Mouse (Mus musculus): ENCODE data around the gene Fbxo17.
"Not testable (repeated sequence)": the region's sequence is repeated elsewhere in the genome, so short reads cannot be mapped to it uniquely, and the experiment has no call there.

The Fbxo17 gene

GRCm38 (mm10) chr7:28716590-28717281 lies at the start of gene Fbxo17:
Fbxo17 (plus strand) TSS chr7:28716804.
- DNase-seq (ENCODE audit: low read depth, low spot score), result no peak

- DNase-seq (ENCODE audit: low read depth, low spot score), result no peak
Measured at GRCm38 (mm10) chr7:28671172-28671571, 45.4 kb upstream of the Fbxo17 start.

DNA sequence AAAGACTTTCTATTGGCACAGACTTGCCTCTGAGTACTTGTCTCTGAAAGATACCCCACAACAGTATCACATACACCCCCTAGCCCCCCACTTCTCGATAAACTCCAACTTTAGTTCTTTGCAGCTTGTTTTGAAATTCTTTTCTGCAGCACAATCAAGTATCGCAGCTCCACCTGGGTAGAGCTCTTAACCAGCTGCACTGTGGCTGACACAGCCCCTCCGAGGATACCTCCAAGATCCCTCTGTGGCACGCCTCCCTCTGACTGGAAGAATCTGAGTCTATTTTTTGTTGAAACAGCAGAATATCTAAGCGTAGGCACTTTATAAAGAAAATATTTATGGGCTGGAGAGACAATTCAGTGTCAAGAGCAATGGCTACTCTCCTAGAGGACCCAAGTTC lies 44.3 kb upstream of the Fbxo17 start:
- DNase-seq (ENCODE audit: low read depth, low spot score), result no peak

GRCm38 (mm10) chr7:28672786-28673185 lies 43.8 kb upstream of the Fbxo17 start:
- not testable (repeated sequence) for DNase-seq (ENCODE audit: low read depth, low spot score)

DNA sequence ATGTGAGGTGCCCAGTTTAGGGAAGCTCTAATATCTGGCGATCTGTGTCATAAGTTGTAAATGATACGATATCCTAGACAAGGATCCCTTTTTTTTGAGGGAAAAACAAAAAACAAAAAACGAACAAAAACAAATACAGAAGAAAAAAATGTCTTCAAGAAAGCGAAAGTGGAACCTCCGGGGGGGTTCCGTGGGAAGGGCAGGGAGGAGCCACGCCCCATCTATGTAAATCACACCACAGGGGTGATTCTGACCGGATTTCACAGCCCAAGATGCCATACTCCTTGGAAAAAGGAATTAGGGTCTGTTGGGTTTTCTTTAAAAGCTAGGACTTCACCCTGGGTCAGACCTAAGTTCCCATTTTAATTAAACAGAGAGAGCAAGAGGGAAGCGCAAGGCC lies 41.6 kb upstream of the Fbxo17 start:
- DNase-seq (ENCODE audit: low read depth, low spot score), result no peak

- DNase-seq (ENCODE audit: low read depth, low spot score), result no peak
Measured at GRCm38 (mm10) chr7:28675746-28676145, 40.9 kb upstream of the Fbxo17 start.

- no peak for DNase-seq (ENCODE audit: low read depth, low spot score)
Measured at GRCm38 (mm10) chr7:28676811-28677541, 39.6 kb upstream of the Fbxo17 start.

- no peak for DNase-seq (ENCODE audit: low read depth, low spot score)
Measured at GRCm38 (mm10) chr7:28677624-28678023, 39.0 kb upstream of the Fbxo17 start.

DNA sequence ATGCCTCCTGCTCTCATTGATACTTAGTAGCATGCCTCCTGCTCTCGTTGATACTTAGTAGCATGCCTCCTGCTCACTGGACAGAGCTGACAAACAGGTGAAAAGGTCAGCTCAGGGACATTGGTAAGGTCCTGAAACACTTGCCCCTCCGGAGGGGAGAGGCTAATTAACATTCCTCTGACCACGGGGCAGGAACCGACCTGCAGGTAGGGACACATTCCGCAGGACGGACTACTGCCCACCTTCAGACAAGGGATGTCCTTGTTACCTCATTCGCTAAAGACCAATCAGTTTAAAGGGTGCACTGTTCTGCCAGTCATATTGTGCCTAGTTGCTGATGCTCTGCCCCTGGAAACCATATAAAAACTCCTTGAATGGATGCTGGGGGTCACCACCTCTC lies 25.5 kb upstream of the Fbxo17 start:
- no peak for DNase-seq (ENCODE audit: low read depth, low spot score)

DNA sequence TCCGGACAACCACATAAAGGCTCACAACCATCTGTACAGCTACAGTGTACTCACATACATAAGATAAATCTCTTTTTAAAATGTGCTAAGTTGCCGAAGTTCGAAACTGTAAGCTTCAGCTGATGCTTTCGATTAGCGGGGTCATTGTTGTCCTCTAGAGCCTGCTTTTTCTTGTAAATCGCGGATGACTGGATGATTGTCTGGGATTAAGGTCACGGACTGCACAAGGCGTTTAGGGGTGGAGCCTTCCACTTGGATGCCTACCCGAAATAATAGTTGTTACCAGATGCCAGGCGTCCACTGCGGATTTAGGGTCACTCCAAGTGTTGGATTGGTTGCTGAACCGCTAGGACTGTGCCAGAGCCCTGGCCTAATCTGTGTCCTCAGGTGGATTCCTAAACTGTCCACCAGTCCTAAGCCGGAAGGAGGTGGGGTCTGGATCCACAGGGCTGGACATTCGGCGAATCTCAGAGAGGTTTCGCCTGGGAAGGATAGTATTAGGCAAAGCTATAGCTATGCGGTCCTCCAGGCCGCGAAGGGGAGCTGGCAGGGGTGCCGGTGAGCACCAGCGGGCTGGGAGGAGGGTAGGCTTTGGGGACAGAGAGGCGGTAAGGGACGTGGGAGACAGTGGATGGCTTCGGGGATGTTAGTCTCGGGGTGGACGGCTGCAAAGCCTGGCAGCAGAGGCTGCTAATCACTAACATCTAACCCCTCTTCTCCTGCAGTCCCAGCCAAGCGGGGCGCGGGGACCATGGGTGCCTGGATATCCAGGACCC lies 23.9 kb upstream of the Fbxo17 start, which contains the start of gene Fbxo27:
Fbxo27 (plus strand) TSS at position 305 of the 776 bp plus-strand sequence.
- DNase-seq (ENCODE audit: low read depth, low spot score), result peak; percentile 23

GRCm38 (mm10) chr7:28693321-28693966 lies 23.2 kb upstream of the Fbxo17 start:
- DNase-seq (ENCODE audit: low read depth, low spot score), result peak; percentile 88

DNA sequence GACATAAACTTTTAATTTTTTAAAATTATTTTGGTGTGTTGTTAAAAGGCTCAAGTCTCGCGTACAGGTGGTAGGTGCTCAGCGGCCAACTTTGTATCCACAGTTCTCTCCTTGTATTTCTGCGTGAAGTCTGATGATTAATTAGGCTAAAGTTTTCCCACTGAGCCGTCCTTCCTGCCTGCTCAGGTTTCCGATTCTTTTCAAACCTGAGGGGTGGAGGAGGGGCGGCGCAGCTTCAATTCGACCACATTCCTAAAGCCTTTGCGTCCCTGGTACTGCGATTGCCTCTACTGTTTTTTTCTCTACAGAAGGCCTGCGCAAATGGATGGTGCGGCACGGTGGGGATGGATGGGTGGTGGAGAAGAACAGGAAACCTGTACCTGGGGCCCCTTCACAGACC lies 22.2 kb upstream of the Fbxo17 start:
- no peak for DNase-seq (ENCODE audit: low read depth, low spot score)

DNA sequence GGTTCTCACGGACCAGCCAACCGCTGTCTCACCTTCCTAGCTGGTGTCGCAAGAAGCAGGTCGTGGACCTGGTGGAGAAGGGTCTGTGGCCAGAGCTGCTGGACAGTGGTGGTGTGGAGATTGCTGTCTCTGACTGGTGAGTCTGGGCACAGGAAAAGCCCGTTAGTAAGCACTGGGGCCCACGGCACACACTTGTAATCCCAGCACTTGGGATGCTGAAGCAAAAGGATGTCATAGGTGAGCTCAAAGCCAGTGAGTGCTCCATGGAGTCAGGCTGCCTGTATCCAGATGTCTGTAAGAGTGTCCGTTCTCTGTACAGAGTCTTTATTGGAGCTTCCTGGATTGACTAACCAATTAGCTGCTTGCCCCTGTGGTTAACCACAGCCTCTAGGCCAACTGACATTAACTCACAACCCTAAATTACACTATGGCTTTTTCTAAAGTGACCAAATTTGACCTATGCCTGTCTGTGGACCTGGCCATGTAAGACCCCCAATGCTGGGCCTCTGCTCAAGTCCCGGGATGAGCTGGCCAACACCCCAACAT lies 21.6 kb upstream of the Fbxo17 start:
- no peak for DNase-seq (ENCODE audit: low read depth, low spot score)

GRCm38 (mm10) chr7:28697277-28697676 lies 19.3 kb upstream of the Fbxo17 start:
- no peak for DNase-seq (ENCODE audit: low read depth, low spot score)

GRCm38 (mm10) chr7:28700269-28700668 lies 16.3 kb upstream of the Fbxo17 start:
- DNase-seq (ENCODE audit: low read depth, low spot score), result no peak

DNA sequence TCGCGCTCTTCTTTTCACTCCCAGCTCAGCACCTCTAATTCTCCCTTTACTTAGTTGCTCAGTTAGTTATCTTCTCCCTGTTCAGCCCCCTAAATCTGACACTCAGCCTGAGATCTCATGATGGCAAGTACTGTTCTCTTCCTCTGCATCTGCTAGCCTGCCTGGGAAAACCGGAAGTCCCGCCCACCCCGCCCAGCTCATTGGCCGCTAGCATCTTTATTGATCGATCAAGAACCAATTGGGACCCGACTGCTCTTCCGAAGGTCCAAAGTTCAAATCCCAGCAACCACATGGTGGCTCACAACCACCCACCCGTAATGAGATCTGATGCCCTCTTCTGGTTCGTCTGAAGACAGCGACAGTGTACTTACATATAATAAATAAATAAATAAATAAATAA lies 15.3 kb upstream of the Fbxo17 start:
- not testable (repeated sequence) for DNase-seq (ENCODE audit: low read depth, low spot score)

DNA sequence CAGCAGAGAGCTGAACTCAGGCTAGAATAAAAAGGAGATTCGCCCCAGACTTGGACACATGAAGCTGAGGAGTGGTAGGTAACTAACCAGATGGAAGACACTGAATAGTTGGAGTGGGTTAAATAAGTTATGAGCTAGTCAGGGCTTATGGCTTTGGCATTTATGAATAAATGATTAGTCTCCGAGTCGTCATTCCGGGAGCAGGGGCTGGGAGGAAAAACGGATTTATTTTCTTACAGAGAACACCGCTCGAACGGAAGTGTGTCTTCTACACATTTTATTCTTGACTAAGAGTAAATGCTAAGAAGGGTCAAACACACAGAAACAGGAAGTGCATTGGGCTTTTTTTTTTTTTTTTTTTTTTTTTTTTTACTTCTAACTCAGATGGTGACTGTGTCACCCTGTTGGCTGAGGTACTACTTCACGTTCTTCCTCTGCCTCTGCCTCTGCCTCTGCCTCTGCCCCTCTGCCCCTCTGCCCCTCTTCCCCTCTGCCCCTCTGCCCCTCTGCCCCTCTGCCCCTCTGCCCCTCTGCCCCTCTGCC lies 13.9 kb upstream of the Fbxo17 start:
- DNase-seq (ENCODE audit: low read depth, low spot score), result no peak

GRCm38 (mm10) chr7:28709454-28709853 lies 7.2 kb upstream of the Fbxo17 start:
- no peak for DNase-seq (ENCODE audit: low read depth, low spot score)

DNA sequence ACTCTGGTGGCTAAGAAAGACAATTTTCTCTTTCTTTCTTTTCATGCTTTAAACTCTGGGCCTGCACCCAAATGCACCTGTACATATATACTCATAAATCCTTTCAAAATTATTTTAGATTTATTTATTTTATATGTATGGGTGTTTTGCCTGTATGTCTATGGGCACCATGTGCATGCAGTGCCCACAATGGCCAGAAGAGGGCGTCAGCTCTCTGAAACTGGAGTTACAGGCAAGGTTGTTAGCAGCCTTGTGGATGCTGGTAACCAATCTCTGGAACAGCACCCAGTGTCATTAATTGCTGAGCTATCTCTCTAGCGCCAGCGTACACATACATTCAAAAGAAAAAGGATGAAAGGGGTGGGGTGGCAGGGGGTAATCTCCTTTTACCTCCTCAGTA lies 5.6 kb upstream of the Fbxo17 start:
- DNase-seq (ENCODE audit: low read depth, low spot score), result no peak

- DNase-seq (ENCODE audit: low read depth, low spot score), result peak; percentile 42
Measured at GRCm38 (mm10) chr7:28714667-28715066, 1.9 kb upstream of the Fbxo17 start.

- no peak for DNase-seq (ENCODE audit: low read depth, low spot score)
Measured at GRCm38 (mm10) chr7:28715598-28715997, 1.0 kb upstream of the Fbxo17 start.
